Mouse (Mus musculus): ENCODE measurements at regions not wholly inside any gene's neighbourhood (a gene's known extent, or its start where the extent isn't known, plus 50 kb on each side); places are given as distances from the start of the nearest gene placed in this dataset.

DNA sequence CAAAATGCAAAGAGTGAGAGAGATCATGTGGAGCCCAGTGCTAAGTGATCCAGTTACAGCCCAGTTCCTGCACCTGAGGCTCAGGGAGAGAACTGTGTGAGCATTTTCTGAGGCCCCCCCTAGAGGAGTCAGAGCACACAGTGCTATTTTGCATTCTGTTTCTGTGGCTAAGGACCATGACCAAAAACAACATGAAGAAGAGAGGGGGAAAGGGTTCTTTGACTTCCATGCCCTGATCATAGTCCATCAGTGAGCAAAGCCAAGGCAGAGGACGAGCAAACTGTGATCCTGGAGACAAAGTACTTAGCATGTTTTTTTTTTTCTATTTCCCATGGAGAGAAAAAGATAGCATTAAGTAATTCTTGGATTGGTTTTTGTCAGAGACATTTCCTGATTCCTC lies 314.5 kb upstream of the Fam241a start:
- Histone ChIP-seq H3K36me3 (ENCODE audit: insufficient read depth, low read length) (no peaks in the 10 kb centered on the region), H3K4me1 (replicated peaks; ENCODE audit: low read depth, low read length) (no peaks in the 10 kb centered on the region), H3K27me3 (ENCODE audit: insufficient read depth, low read length) (no peaks in the 10 kb centered on the region), H3K4me3 (replicated peaks; ENCODE audit: low read length) (no peak overlapping the region), H3K9me3 (ENCODE audit: low read length) (peaks cover 17% of the 10 kb centered on the region)
- TF ChIP-seq POU5F1 (IDR thresholded peaks at IDR 0.05; ENCODE audit: borderline replicate concordance, low read length) = no peak
- TF ChIP-seq NANOG (IDR thresholded peaks at IDR 0.05; ENCODE audit: borderline replicate concordance, low read length) = no peak
- no peak for TF ChIP-seq CTCF (conservative IDR thresholded peaks at IDR 0.05; ENCODE audit: low read length)

DNA sequence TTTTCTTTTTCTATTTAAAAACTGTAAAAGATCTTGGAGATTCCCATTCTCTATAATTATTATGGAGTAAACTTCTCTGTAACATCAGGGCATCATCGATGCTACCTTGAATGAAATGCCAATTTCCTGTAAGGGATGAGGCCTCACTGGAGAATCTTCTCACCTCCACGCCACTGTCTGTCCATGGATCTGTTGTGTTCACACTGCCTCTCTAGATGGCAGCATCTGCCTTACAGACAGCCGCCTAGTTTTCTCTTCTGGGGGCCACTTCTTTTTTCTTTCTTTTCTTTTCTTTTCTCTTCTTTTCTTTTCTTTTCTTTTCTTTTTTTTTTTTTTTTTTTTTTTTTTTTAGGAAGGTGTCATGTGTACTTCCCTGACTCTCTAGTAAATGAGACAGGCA lies 310.8 kb upstream of the Fam241a start:
- Histone ChIP-seq H3K27me3 (ENCODE audit: insufficient read depth, low read length) (no peaks in the 10 kb centered on the region), H3K9me3 (ENCODE audit: low read length) (peaks cover 17% of the 10 kb centered on the region), H3K4me1 (replicated peaks; ENCODE audit: low read depth, low read length) (no peaks in the 10 kb centered on the region), H3K4me3 (replicated peaks; ENCODE audit: low read length) (no peak overlapping the region), H3K36me3 (ENCODE audit: insufficient read depth, low read length) (no peaks in the 10 kb centered on the region)
- no peak for TF ChIP-seq POU5F1 (IDR thresholded peaks at IDR 0.05; ENCODE audit: borderline replicate concordance, low read length)
- no peak for TF ChIP-seq CTCF (conservative IDR thresholded peaks at IDR 0.05; ENCODE audit: low read length)
- no peak for TF ChIP-seq NANOG (IDR thresholded peaks at IDR 0.05; ENCODE audit: borderline replicate concordance, low read length)

DNA sequence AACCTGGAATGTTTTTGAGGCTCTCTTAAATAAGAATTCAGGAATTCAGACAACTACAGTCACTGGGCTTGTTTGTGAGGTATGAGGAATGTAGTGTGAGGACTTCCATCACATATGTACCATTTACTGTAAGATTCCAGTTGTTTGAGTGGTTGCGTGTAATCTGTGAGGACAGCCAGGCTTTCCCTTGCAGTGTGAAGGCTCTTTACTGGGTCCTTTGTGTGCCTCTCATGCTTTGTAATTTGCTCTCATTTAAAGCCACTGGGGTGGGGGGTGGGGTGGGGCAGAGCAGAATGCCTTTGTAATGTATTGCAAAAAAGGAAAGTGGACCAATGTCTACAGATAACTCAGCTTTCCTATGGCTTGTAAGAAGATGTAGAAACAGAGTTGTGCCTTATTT lies 310.4 kb upstream of the Fam241a start:
- Histone ChIP-seq H3K9me3 (ENCODE audit: low read length) (peaks cover 17% of the 10 kb centered on the region), H3K27me3 (ENCODE audit: insufficient read depth, low read length) (no peaks in the 10 kb centered on the region), H3K36me3 (ENCODE audit: insufficient read depth, low read length) (no peaks in the 10 kb centered on the region), H3K4me3 (replicated peaks; ENCODE audit: low read length) (no peak overlapping the region), H3K4me1 (replicated peaks; ENCODE audit: low read depth, low read length) (no peaks in the 10 kb centered on the region)
- TF ChIP-seq NANOG (IDR thresholded peaks at IDR 0.05; ENCODE audit: borderline replicate concordance, low read length) (no peak), POU5F1 (IDR thresholded peaks at IDR 0.05; ENCODE audit: borderline replicate concordance, low read length) (no peak), CTCF (conservative IDR thresholded peaks at IDR 0.05; ENCODE audit: low read length) (no peak)

DNA sequence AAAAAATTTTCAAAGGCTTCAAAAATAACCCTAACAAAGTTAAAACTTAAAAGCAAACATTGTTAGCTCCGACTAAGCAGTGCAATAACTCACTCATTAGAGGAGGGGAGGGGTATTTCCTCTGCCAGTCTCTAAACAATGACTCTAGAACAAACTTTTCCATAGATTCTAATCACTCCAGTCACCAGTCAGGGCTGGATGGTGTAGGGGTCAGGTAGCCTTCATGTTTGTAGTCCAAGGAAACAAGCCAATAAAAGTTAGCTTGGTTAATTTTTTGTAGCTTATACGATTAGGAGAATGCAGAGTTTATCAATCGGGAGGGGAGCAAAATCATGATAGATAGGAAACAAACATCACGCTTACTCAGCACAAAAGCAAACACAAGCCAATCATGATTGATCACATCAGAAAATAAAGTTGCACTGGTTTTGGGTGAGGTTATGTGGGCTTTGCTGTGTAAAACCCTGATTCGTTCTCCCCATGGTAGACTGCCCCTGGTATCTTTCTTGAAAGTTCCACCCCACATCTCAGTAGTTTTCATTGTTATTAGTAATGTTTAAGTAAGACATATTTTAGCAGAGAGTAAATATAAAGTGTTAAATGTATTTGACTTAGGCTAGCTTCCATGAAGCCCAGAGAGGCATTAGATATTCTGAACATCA lies 304.6 kb upstream of the Fam241a start:
- Histone ChIP-seq H3K27me3 (ENCODE audit: insufficient read depth, low read length) (no peaks in the 10 kb centered on the region), H3K4me3 (replicated peaks; ENCODE audit: low read length) (no peak overlapping the region), H3K9me3 (ENCODE audit: low read length) (no peaks in the 10 kb centered on the region), H3K4me1 (replicated peaks; ENCODE audit: low read depth, low read length) (no peaks in the 10 kb centered on the region), H3K36me3 (ENCODE audit: insufficient read depth, low read length) (no peaks in the 10 kb centered on the region)
- TF ChIP-seq CTCF (conservative IDR thresholded peaks at IDR 0.05; ENCODE audit: low read length) (no peak), POU5F1 (IDR thresholded peaks at IDR 0.05; ENCODE audit: borderline replicate concordance, low read length) (no peak), NANOG (IDR thresholded peaks at IDR 0.05; ENCODE audit: borderline replicate concordance, low read length) (no peak)

DNA sequence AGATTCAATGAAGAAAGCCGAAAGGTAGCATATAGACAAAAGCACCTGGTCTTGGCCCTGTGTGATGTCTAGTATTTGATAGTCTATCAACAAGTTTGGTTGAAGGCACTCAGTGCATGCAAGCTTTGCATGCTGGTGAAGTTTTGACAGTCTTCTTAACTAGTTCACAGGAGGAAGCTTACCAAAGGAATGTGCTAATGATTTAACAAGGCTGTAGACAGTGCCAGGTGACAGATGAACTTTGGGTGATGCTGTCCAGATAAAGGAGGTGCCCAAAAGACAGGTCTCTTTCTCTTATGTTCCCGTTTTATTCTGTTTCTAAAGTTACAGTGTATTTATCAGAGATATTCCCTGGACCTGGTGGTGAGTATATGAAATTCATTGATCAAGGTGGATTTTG lies 303.3 kb upstream of the Fam241a start:
- Histone ChIP-seq H3K4me1 (replicated peaks; ENCODE audit: low read depth, low read length) (no peaks in the 10 kb centered on the region), H3K4me3 (replicated peaks; ENCODE audit: low read length) (no peak overlapping the region), H3K9me3 (ENCODE audit: low read length) (no peaks in the 10 kb centered on the region), H3K27me3 (ENCODE audit: insufficient read depth, low read length) (no peaks in the 10 kb centered on the region), H3K36me3 (ENCODE audit: insufficient read depth, low read length) (no peaks in the 10 kb centered on the region)
- TF ChIP-seq POU5F1 (IDR thresholded peaks at IDR 0.05; ENCODE audit: borderline replicate concordance, low read length) = no peak
- no peak for TF ChIP-seq NANOG (IDR thresholded peaks at IDR 0.05; ENCODE audit: borderline replicate concordance, low read length)
- no peak for TF ChIP-seq CTCF (conservative IDR thresholded peaks at IDR 0.05; ENCODE audit: low read length)

DNA sequence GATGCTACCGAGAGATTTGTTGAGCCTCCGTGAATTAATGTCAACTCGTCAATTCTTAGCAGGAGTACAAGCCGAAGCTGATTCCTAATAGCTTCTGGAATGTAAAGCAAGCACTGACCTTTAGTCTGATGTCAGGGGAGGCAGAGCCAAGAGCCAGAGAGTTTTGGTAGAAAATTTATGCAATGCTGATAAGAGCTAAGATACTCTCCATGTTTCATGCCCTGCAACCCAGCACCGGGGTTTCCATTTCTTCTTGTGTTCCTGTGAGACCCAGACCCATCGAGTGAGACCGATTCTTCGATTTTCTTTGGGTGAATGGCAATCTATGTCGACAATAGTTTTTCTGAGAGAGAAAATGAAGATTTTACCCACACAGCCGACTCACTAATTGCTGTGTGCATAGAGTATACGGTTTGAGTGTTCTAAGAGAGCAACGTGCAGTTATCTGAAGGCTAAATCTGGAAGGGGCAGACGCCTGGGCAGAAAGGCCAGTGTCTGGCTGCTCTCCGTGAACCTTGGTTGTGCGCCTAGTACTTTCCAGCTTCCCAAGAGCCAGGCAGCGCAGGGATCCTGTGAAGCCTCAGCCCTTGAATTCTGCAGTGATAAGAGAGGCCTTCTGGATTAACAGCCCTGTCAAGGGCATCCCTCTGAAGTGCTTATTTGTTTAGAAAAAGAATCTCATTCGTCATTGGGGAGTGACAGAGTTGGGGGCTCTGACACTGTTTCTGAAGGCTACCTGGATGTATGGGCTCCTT lies 296.1 kb upstream of the Fam241a start:
- Histone ChIP-seq H3K4me3 (replicated peaks; ENCODE audit: low read length) (no peak overlapping the region), H3K4me1 (replicated peaks; ENCODE audit: low read depth, low read length) (no peaks in the 10 kb centered on the region), H3K9me3 (ENCODE audit: low read length) (no peaks in the 10 kb centered on the region), H3K36me3 (ENCODE audit: insufficient read depth, low read length) (no peaks in the 10 kb centered on the region), H3K27me3 (ENCODE audit: insufficient read depth, low read length) (no peaks in the 10 kb centered on the region)
- no peak for TF ChIP-seq POU5F1 (IDR thresholded peaks at IDR 0.05; ENCODE audit: borderline replicate concordance, low read length)
- TF ChIP-seq CTCF (conservative IDR thresholded peaks at IDR 0.05; ENCODE audit: low read length) = no peak
- no peak for TF ChIP-seq NANOG (IDR thresholded peaks at IDR 0.05; ENCODE audit: borderline replicate concordance, low read length)

DNA sequence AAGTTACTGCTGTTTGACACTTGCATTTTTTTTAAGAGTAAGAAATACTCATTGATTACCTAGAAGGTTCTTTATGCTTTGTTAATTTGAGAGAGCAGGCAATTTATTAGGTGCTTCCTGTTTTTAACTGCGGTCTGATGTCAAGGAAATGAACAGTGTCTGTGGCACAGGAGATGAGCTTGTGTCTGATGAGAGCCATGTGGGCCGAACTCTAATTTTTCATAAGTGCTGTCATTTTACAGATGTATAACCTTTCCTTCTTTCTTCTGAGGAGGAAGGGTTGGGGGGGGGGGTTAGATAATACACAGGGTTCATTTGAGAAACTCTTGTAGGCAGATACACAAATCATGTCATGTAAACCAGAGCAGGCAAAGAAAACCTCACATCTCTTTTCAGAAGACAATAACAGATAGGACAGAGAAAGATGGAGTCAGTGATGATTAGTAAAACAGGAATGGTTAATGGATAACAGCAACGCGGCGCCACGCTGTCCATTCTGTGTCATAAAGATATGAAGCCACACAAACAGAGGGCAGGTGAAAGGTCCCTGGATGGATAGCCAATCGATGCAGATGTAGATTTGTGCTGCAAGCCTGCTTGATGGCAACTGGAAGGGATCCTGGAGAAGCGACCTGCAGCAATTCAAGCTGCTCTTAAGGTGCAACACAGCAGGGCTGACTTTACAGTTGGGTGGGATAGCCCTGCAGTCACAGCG lies 291.4 kb upstream of the Fam241a start:
- Histone ChIP-seq H3K27me3 (ENCODE audit: insufficient read depth, low read length) (no peaks in the 10 kb centered on the region), H3K4me3 (replicated peaks; ENCODE audit: low read length) (no peak overlapping the region), H3K36me3 (ENCODE audit: insufficient read depth, low read length) (no peaks in the 10 kb centered on the region), H3K9me3 (ENCODE audit: low read length) (no peaks in the 10 kb centered on the region), H3K4me1 (replicated peaks; ENCODE audit: low read depth, low read length) (no peaks in the 10 kb centered on the region)
- TF ChIP-seq CTCF (conservative IDR thresholded peaks at IDR 0.05; ENCODE audit: low read length) = no peak
- no peak for TF ChIP-seq POU5F1 (IDR thresholded peaks at IDR 0.05; ENCODE audit: borderline replicate concordance, low read length)

DNA sequence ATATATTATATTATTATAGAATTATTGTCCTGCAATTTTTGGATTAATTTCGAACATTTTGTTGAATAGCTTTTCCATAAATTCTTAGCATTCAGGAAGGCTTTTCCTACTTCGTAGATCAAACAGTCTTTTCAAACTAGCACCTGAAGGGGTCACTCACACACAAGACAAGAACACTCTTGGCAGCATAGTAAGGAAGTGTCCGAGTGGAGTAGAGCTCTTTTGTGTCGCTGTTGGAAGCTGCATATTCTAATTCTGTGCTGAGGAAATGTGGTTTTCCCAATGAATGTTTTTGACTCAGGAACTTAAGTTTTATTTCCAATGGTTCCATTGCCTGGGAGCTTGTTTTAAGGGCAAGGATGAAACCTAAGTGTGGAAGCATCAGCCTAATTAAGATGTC lies 290.2 kb upstream of the Fam241a start:
- no peak overlapping the region for H3K4me3 ChIP-seq (replicated peaks; ENCODE audit: low read length)
- H3K9me3 ChIP-seq (ENCODE audit: low read length) = no peaks in the 10 kb centered on the region
- no peaks in the 10 kb centered on the region for H3K4me1 ChIP-seq (replicated peaks; ENCODE audit: low read depth, low read length)
- no peaks in the 10 kb centered on the region for H3K36me3 ChIP-seq (ENCODE audit: insufficient read depth, low read length)
- TF ChIP-seq CTCF (conservative IDR thresholded peaks at IDR 0.05; ENCODE audit: low read length) (no peak), POU5F1 (IDR thresholded peaks at IDR 0.05; ENCODE audit: borderline replicate concordance, low read length) (no peak), NANOG (IDR thresholded peaks at IDR 0.05; ENCODE audit: borderline replicate concordance, low read length) (no peak)
- H3K27me3 ChIP-seq (ENCODE audit: insufficient read depth, low read length) = no peaks in the 10 kb centered on the region
